Mouse (Mus musculus): ENCODE data around the gene Micall1. TPM values are rescaled to one million over a fixed set of nuclear protein-coding genes. Genes with fewer than 3 reads are reported as not detected.

Gene Micall1
- polyA plus RNA-seq, 1 experiment from 2014 or later, result 12.0 TPM

GRCm38 (mm10) chr15:79162301-79162700 lies 53.6 kb downstream of the Micall1 start:
- Histone ChIP-seq H3K27ac (no peak overlapping the region), H3K36me3 (no peaks in the 10 kb centered on the region), H3K9ac (0 out of 2 replicates have a peak overlapping the region, but pooled peaks have one; percentile 48), H3K27me3 (replicated peaks) (peaks cover 61% of the 10 kb centered on the region), H3K9me3 (no peaks in the 10 kb centered on the region), H3K4me2 (replicated peaks) (peak overlapping the region; percentile 43), H3K4me1 (peaks cover 34% of the 10 kb centered on the region), H3K4me3 (peak overlapping the region; percentile 33)
- 74% methylated on average over 7 of the region's 7 CpGs for WGBS
- ATAC-seq (ENCODE audit: low FRiP score, low read depth), result no peak

DNA sequence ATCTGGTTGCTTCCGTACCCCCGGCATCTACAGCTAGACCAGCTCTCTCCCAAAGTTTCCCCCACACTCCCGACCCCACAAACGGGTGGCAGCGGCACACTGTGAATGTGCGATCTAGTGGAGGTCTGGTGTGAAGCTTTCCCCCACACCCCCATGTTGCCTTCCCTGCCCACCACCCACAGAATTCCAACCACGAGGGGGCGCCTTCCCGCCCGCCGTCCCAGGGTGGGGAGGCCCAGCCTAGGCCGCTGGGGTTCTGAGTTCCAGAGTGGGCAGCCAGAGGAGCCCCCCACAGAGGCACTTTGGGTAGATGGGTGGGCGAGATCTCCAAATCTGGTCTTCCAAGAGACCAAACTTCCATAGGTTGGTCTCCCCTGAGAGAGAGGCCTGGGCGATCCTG lies 54.1 kb downstream of the Micall1 start:
- WGBS, result 40% methylated on average over 14 of the region's 14 CpGs
- Histone ChIP-seq H3K4me1 (peaks cover 34% of the 10 kb centered on the region), H3K36me3 (no peaks in the 10 kb centered on the region), H3K27me3 (replicated peaks) (peaks cover 62% of the 10 kb centered on the region), H3K4me3 (peak overlapping the region; percentile 33), H3K4me2 (replicated peaks) (peak overlapping the region; percentile 43), H3K9me3 (no peaks in the 10 kb centered on the region), H3K9ac (peak overlapping the region; percentile 48), H3K27ac (no peak overlapping the region)
- no peak for ATAC-seq (ENCODE audit: low FRiP score, low read depth)

- peak overlapping the region; percentile 33 for H3K4me3 ChIP-seq
- H3K9me3 ChIP-seq, result no peaks in the 10 kb centered on the region
- no peaks in the 10 kb centered on the region for H3K36me3 ChIP-seq
- peaks cover 35% of the 10 kb centered on the region for H3K4me1 ChIP-seq
- H3K9ac ChIP-seq, result peak overlapping the region; percentile 29; the same call in 1 of the 2 replicates
- ATAC-seq (ENCODE audit: low FRiP score, low read depth), result no peak
- no peak overlapping the region for H3K27ac ChIP-seq
- WGBS, result 5% methylated on average over 12 of the region's 15 CpGs
- peak overlapping the region; percentile 43 for H3K4me2 ChIP-seq (replicated peaks)
- peaks cover 68% of the 10 kb centered on the region for H3K27me3 ChIP-seq (replicated peaks)
These were observed 55.6 kb downstream of the Micall1 start for GRCm38 (mm10) chr15:79164251-79164650.

DNA sequence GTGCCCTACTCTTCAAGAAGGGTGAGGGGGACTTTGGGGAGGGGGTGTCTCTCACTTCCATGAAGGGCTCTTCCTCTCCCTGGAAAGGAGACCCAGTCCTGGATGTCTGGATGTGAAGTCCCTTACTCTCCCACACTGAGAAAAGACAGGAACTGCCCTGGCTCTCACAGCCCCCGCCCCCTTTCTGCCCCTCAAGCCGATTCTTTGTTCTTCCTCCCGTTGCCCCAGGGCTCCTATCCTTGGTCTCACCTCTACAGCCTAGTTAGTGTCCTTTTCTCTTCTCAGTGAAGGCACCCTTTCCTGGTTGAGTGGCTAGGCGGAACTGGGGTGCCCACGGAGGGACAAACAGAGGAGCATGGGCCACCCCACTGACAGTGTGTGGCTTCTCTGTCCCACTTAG lies 56.4 kb downstream of the Micall1 start, which contains the start of gene Sox10:
Sox10 (minus strand) TSS at position 101 of the 400 bp plus-strand sequence.
- H3K4me2 ChIP-seq (replicated peaks), result peak within 1 kb of the TSS; percentile 43
- H3K27me3 ChIP-seq (replicated peaks), result peaks cover 64% of the 10 kb centered on the region
- H3K27ac ChIP-seq, result no peak within 1 kb of the TSS
- H3K36me3 ChIP-seq, result no peaks in the 10 kb centered on the region
- peak within 1 kb of the TSS; percentile 33 for H3K4me3 ChIP-seq
- ATAC-seq (ENCODE audit: low FRiP score, low read depth), result no peak
- peaks cover 39% of the 10 kb centered on the region for H3K4me1 ChIP-seq
- no peaks in the 10 kb centered on the region for H3K9me3 ChIP-seq
- 50% methylated on average over 5 of the region's 5 CpGs for WGBS
- H3K9ac ChIP-seq, result peak within 1 kb of the TSS; percentile 29; the same call in 1 of the 2 replicates

GRCm38 (mm10) chr15:79166712-79167111 lies 58.0 kb downstream of the Micall1 start:
- no peak overlapping the region for H3K4me3 ChIP-seq
- no peaks in the 10 kb centered on the region for H3K36me3 ChIP-seq
- peak overlapping the region; percentile 35 for H3K4me2 ChIP-seq (replicated peaks)
- no peak overlapping the region for H3K27ac ChIP-seq
- 0 out of 2 replicates have a peak, but pooled peaks have one; percentile 31 for ATAC-seq (ENCODE audit: low FRiP score, low read depth)
- H3K4me1 ChIP-seq, result peaks cover 39% of the 10 kb centered on the region
- H3K27me3 ChIP-seq (replicated peaks), result peaks cover 49% of the 10 kb centered on the region
- WGBS, result 40% methylated on average over 8 of the region's 8 CpGs
- no peak overlapping the region for H3K9ac ChIP-seq
- no peaks in the 10 kb centered on the region for H3K9me3 ChIP-seq

DNA sequence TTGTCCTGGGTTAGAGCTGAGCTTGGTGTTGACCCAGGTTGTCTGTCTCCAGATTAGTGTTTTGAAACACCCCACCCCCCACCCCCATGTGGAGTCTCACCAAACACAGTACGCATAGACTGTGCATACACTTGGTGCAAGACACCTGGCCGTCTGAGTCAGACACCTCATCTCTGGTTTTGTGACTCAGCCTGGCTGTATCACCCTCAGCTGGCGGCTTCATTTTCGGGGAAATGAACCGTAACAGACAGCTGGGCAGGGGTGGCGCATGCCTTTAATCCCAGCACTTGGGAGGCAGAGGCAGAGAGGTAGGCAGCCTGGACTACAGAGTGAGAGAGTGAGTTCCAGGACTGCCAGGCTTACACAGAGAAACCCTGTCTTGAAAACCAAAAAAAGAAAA lies 68.2 kb downstream of the Micall1 start:
- H3K36me3 ChIP-seq, result no peaks in the 10 kb centered on the region
- no peaks in the 10 kb centered on the region for H3K9me3 ChIP-seq
- no peak for ATAC-seq (ENCODE audit: low FRiP score, low read depth)
- WGBS, result 51% methylated on average over 6 of the region's 6 CpGs
- H3K27ac ChIP-seq, result no peak overlapping the region
- no peak overlapping the region for H3K4me3 ChIP-seq
- H3K4me1 ChIP-seq, result peaks cover 17% of the 10 kb centered on the region; the same call in 1 of the 2 replicates
- H3K9ac ChIP-seq, result no peak overlapping the region
- H3K27me3 ChIP-seq (replicated peaks), result no peaks in the 10 kb centered on the region
- H3K4me2 ChIP-seq (replicated peaks), result no peak overlapping the region

GRCm38 (mm10) chr15:79185213-79185612 lies 76.5 kb downstream of the Micall1 start:
- no peak overlapping the region for H3K4me3 ChIP-seq
- H3K27me3 ChIP-seq (replicated peaks), result no peaks in the 10 kb centered on the region
- ATAC-seq (ENCODE audit: low FRiP score, low read depth), result no peak
- H3K4me2 ChIP-seq (replicated peaks), result no peak overlapping the region
- no peak overlapping the region for H3K9ac ChIP-seq
- H3K36me3 ChIP-seq, result no peaks in the 10 kb centered on the region
- H3K4me1 ChIP-seq, result no peaks in the 10 kb centered on the region
- no peaks in the 10 kb centered on the region for H3K9me3 ChIP-seq
- no peak overlapping the region for H3K27ac ChIP-seq
- 90% methylated on average over 10 of the region's 10 CpGs for WGBS

Other genes starting within 250 kb of the Micall1 start
- 55.6 and 57.5 TPM in 2 replicates for gene Gga1, start 231.7 kb upstream of the Micall1 start, polyA plus RNA-seq (2016; fragmentation: Nextera tagmentation; extraction: Ambion mirVana)
- gene Gm49510, start 209.2 kb upstream of the Micall1 start, polyA plus RNA-seq (2016; fragmentation: Nextera tagmentation; extraction: Ambion mirVana), result 0.28 and 0.32 TPM in 2 replicates
- 9.6 and 10.0 TPM in 2 replicates for gene Sh3bp1, start 209.1 kb upstream of the Micall1 start, polyA plus RNA-seq (2016; fragmentation: Nextera tagmentation; extraction: Ambion mirVana)
- 44.6 and 47.1 TPM in 2 replicates for gene Pdxp, start 195.0 kb upstream of the Micall1 start, polyA plus RNA-seq (2016; fragmentation: Nextera tagmentation; extraction: Ambion mirVana)
- gene Lgals1, start 182.2 kb upstream of the Micall1 start, polyA plus RNA-seq (2016; fragmentation: Nextera tagmentation; extraction: Ambion mirVana), result 327 and 328 TPM in 2 replicates
- gene Nol12, start 174.0 kb upstream of the Micall1 start, polyA plus RNA-seq (2016; fragmentation: Nextera tagmentation; extraction: Ambion mirVana), result 58.4 and 62.4 TPM in 2 replicates
- 35.2 and 42.0 TPM in 2 replicates for gene Triobp, start 161.2 kb upstream of the Micall1 start, polyA plus RNA-seq (2016; fragmentation: Nextera tagmentation; extraction: Ambion mirVana)
- 487 and 528 TPM in 2 replicates for gene H1f0, start 80.4 kb upstream of the Micall1 start, polyA plus RNA-seq (2016; fragmentation: Nextera tagmentation; extraction: Ambion mirVana)
- gene Galr3, start 67.0 kb upstream of the Micall1 start, polyA plus RNA-seq (2016; fragmentation: Nextera tagmentation; extraction: Ambion mirVana), result not detected in 2 replicates
- gene Ankrd54, start 46.0 kb upstream of the Micall1 start, polyA plus RNA-seq (2016; fragmentation: Nextera tagmentation; extraction: Ambion mirVana), result 62.5 and 64.2 TPM in 2 replicates
- gene Eif3l, start 33.7 kb upstream of the Micall1 start, polyA plus RNA-seq (2016; fragmentation: Nextera tagmentation; extraction: Ambion mirVana), result 197 and 205 TPM in 2 replicates
- gene Polr2f, start 32.1 kb downstream of the Micall1 start, polyA plus RNA-seq (2016; fragmentation: Nextera tagmentation; extraction: Ambion mirVana), result 318 and 338 TPM in 2 replicates
- gene 1700088E04Rik, start 32.4 kb downstream of the Micall1 start, polyA plus RNA-seq (2016; fragmentation: Nextera tagmentation; extraction: Ambion mirVana), result 9.4 and 11.7 TPM in 2 replicates
- gene Sox10, start 56.3 kb downstream of the Micall1 start, polyA plus RNA-seq (2016; fragmentation: Nextera tagmentation; extraction: Ambion mirVana), result 27.4 and 35.8 TPM in 2 replicates
- gene Pick1, start 120.3 kb downstream of the Micall1 start, polyA plus RNA-seq (2016; fragmentation: Nextera tagmentation; extraction: Ambion mirVana), result 72.6 and 78.2 TPM in 2 replicates
- gene Gm49486, start 120.5 kb downstream of the Micall1 start, polyA plus RNA-seq (2016; fragmentation: Nextera tagmentation; extraction: Ambion mirVana), result 1.3 and 1.5 TPM in 2 replicates
- 0.14 and 0.27 TPM in 2 replicates for gene Slc16a8, start 145.9 kb downstream of the Micall1 start, polyA plus RNA-seq (2016; fragmentation: Nextera tagmentation; extraction: Ambion mirVana)
- 2.6 and 2.7 TPM in 2 replicates for gene Baiap2l2, start 176.6 kb downstream of the Micall1 start, polyA plus RNA-seq (2016; fragmentation: Nextera tagmentation; extraction: Ambion mirVana)
- 40.1 and 40.4 TPM in 2 replicates for gene Pla2g6, start 219.5 kb downstream of the Micall1 start, polyA plus RNA-seq (2016; fragmentation: Nextera tagmentation; extraction: Ambion mirVana)
- gene Maff, start 237.7 kb downstream of the Micall1 start, polyA plus RNA-seq (2016; fragmentation: Nextera tagmentation; extraction: Ambion mirVana), result 0.92 and 1.4 TPM in 2 replicates